Mouse (Mus musculus): Measurements from ENCODE around the gene Map7d1.

Map7d1 gene

GRCm38 (mm10) chr4:126262119-126262807 is 6.1 kb upstream of the Map7d1 start, which contains the start of gene Trappc3:
Gene Trappc3 (plus strand): TSS chr4:126262325.
- DNase-seq: peak; percentile 99

DNA sequence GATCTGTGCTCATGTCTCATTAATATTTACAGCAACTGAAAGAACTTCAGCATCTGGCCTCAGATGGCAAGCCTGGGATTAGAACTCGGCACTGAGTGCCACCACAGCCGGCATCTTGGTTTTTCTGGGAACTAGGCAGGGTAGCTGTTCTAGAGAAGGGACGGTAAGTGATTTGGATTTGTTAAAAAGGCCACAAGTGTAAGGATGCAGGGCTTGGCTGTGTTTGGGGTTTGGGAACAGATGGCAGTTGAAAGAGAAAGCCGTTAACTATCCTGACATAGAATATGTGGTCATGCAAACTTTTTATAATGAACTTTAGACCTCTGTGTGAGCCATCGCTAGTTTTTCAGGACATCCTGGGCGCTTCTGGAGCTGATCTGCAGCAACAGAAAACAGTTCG is 5.5 kb upstream of the Map7d1 start:
- no peak for DNase-seq

DNA sequence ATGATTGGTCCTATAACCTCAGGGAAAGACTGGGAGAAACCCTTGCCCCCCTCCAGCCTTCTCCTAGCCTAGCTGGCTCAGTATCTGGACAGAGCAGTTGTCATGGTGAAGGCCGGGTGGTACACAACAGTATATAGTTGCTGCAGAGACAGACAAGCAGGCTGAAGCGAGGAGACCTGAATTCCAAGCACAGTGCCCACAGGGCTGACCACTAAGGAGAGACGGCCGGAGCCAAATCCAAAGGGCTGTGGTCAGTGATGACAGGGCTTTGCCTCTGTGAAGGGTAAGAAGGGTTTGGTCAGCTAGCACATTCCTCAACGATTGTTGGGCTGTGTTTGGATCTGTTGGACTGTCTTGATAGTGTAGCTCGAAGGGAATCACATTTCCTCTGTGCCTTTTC is 5.1 kb upstream of the Map7d1 start:
- DNase-seq: no peak

DNA sequence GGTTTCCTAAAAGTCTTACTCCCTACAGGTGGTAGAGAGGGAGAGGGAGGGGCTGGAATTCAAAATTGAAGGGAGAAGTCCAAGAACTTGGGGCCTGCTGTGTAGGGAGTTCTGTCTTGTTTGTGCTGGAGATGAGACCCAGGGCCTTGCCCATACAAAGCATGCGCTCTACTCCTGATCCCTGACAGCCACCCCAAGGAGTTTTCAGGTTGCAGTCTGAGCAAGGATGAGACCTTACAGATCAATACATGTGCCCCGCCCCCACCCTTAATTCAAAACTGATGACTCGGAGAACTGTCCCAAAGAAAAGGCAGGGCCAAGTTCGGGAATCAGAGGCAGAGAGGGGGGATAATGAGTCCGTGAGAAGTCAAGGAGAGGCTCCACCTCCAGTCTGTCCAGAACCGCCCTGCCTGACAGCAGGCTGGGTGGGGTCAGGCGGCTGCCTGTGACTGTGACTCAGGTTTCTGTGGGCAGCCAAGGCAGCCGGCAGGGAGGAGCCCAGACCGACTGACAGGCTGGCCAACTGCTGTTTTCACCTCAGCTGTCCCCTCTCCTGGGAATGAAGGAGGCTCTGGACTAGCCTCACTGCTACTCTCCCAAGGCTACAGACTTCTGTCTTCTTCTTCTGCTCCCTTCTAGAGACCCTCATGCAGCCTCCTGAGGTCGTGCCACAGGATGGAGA is 4.5 kb upstream of the Map7d1 start:
- DNase-seq: peak; percentile 36

DNA sequence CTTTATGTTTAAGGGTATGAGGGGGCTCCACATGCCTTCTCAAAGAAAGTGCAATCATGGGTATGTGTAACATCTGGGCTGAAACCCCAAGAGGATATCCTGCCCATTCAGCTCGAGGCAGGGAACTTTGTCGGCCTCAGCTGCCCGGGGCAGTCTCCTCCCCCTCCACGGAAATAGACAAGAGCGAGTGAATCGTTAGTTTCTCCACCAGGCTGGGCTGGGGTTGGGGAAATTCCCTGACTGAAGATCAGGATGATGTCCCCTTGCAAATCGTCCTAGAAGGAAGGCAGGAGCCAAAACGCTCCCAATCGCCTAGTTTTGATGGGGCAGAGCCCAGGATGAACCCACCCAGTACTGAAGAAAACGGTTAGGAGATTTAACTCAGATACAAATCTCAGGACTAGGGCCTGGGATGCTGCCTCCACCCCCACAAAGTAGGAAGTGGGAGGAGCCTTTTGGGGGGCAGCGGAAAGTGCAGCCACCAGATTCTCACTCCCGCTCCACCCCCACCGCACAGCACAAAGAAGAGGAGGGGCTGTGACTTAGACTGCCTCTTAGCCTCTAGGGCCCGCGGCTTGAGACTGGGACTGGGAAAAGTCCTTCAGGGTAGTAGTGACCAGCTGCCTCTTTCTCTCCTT is 3.5 kb upstream of the Map7d1 start:
- DNase-seq: peak; percentile 86

GRCm38 (mm10) chr4:126259063-126259462 is 2.9 kb upstream of the Map7d1 start:
- DNase-seq: no peak

- DNase-seq: no peak
Measured at GRCm38 (mm10) chr4:126256967-126257881, 1.1 kb upstream of the Map7d1 start.

GRCm38 (mm10) chr4:126255113-126256001 is 786 bp downstream of the Map7d1 start:
- DNase-seq: peak; percentile 73

- DNase-seq: no peak
Measured at GRCm38 (mm10) chr4:126254315-126255112, 1.6 kb downstream of the Map7d1 start.

DNA sequence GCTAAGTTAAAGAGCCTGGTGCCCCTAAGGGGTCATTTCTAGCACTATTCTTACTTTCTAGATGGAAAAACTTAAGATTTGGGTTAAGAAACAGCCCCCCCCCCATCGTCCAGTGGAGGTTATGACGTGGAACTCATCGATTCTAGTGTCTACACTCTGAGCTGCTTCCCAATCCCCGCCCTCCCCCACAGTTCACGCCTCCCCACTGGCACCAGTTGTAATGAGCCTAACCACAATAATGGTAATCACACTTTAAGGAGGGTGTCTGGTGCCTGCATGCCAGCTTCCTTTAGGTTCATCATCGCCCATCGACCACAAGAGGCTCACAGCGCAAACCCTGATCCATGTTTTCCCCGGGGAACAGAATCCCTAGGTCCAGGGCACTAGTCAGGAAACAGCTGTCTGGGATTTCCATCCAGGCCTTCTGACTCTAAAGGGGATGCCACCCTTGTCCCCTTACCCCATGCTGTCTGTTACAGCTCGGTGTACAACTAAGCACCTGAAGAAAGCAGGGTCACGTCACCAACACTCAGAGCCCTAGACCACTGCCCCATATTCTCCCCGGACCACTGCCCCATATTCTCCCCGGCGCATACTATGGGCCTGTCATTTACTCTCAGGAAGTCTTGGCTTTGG is 2.4 kb downstream of the Map7d1 start:
- no peak for DNase-seq

GRCm38 (mm10) chr4:126252411-126253237 is 3.5 kb downstream of the Map7d1 start:
- no peak for DNase-seq

DNA sequence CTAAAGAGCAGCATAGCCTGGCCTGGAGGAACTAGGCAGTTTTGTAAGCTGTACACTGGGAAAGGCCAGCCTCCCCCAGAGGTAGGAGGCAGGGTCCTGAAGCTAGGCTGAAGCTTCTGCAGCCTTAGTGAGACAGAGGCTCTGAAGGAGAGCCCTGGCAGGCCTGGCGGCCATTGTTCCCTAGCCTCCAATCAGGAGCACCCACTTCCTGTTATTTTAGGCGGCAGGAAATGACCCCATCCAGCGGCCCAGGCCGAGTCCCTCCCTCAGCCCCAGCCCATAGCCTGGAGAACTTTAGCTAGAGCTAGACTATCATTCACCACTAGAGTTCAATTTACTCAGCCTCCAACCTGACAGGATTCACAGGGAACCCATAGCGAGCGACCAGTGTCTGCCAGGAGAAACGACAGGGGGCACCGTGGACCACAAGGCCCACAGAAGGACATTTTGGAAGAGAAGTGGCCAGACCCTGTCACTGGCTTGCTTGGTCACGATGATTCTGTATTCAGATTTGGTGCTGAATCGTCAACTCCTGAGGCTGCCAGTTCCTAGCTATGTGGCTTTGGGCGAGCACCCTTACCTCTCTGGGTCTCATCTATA is 4.4 kb downstream of the Map7d1 start:
- no peak for DNase-seq

- DNase-seq: no peak
Measured at GRCm38 (mm10) chr4:126250659-126251058, 5.5 kb downstream of the Map7d1 start.

DNA sequence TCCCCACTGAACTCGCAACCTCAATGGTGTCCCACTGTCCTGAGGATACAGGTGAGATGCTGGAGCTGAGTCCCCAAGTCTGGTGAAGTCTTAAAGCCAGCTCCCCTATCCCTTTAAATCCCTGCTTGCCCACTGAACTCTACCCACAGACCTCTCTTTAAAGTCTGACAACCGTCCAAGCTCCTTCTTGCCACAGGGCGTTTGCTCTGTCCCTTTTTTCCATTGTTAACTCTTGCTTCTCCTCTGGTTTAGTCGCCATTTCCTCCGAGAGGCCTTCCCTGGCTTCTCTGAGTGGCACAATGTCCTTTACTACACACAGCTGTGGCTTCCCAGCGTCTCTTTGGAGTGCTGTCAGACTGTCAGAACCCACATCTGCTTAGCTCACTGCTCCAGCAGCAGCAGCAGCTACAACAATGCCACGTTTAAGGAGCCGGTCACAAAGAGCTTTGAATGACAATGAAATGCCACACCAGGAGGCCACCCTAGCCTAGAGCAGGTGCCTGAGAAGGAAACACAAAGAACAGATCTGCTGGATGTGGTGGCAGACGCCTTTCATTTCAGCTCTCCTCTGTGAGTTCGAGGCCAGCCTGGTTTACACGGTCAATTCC is 7.8 kb downstream of the Map7d1 start:
- no peak for DNase-seq

DNA sequence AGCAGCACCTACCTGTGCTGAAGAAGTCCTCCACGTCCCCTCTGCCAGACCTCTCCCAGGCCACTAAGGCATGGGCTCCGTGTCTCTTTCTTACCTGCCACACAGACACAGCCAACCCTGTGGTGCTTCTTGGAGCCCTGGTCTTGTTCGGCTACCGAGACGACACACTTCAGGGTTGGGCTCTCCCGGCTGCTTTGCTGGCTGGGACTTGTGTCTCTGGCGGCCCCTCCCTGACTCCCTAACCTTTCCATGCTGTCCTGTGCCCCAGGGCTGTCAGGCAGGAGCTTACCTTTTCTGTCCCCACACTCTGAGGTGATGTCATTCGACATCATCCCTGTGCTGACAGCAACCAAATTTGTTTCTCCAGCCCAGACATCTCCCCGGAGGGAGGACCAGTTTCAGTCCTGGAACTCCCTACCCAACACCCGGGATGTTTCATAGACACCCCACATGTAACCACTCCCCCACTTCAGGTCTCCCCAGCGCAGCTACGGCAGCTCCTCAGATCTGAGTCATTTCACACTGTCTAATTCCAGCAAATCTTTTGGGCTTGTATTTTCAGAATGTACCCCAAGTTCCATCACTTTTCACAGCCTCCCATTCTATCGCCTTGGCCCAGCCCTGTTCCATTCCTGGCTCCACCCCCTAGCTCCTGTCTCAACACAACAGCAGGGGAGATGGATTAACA is 9.8 kb downstream of the Map7d1 start:
- no peak for DNase-seq

DNA sequence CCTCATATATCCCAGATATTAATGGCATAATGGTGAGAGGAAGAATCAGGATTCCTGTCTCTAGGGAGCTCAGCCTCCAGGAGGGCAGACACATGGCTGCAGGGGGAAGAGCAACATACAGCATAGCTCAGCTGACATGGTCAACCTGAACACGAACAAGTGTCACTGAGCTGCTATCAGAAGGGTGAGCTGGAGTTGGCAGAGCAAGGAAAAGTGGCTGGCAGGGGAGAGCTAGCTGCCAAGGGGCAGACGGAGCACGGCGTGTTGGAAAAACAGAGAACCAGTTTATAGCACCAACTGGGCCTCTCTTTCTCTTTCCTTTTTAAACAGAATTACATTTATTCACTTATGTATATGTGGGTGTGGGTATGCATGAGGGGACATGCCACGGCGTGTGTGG is 13.6 kb downstream of the Map7d1 start:
- DNase-seq: no peak

DNA sequence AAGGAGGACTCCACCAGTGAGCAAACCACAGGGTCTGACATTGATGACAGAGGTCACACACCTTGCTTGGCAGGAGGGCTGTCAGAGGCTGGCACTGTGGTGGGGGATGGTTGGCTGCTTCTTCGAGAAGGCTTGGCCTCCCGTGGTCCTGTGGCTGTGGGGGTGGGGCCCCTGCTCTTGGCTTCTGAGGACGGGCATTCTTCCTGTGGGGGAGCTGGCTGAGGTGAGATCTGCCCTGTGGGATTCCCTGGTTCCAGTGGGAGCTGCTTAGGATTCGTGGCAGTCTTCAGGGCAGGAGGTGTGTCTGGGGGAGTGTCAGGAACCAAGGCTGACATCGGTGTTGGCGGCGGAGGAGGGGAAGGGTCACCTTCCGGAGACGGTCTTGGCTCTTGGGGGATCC is 14.2 kb downstream of the Map7d1 start:
- DNase-seq: no peak

DNA sequence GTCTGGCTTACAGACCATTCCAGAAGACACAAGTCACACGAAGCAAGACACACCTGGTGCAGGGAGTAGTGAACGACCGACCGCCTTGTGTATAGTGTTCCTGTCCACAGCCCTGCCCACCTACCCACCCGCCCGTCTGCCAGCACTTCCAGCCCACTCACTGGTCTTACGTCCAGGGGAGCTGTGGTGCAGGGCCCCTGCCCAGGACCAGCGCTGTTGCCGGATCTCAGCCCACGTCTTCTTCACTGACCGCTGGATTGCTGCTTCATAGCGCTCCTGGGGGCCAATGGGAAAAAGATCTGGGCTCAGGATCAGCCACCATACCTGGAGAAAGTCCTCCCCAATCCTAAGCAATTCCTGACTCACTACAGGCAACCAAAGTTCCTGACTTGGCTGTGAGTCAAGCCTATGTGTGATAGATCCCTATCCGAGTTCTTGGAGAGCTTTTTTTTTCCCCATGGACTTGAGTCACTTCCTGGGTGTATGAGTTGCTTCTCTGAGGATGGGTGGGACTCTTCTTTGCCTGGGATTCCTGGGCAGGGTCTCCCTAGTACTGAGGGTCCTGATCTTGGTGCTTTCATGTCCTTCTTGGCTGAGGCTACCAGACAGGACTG is 16.2 kb downstream of the Map7d1 start:
- DNase-seq: no peak
